Mouse (Mus musculus): ENCODE measurements at regions not wholly inside any gene's neighbourhood (a gene's known extent, or its start where the extent isn't known, plus 50 kb on each side); places are given as distances from the start of the nearest gene placed in this dataset.

DNA sequence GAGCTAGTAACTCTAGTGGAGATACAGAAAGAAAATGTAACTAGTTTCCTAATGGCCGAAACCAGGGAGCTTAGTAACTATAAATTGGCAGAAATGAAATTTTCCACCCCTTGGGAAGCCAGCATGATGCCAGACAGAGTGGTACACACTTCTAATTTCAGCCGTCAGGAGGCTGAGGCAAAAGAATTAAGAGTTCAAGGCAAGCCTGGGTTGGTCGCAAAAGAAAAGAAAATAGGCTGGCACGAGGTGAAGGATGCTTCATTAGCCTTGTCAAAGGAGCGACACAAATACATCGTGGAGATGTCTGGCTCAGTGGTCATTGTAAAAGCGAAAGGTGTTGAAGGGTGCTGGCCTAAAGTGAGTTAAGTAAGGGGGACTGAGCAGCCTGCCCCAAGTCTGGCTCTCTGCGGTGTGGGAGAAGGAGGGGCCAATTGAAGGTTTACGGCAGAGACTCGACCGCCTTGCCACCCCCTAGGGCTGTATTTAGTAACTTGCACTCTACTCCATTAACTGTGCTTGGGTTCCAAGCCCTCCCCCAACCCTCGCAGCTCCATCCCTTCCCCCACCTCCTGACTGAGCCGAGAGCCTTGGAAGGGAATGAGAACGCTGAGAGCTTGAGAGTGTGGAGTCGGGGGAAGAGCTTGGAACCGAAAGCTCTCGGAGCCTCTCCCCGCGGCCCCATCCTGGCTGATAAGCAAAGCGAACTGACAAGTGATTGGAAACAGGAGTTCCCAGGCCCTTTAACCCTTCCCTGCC is 92.4 kb upstream of the Pkdcc start:
- 7% methylated on average over 20 of the region's 20 CpGs for WGBS
- peaks cover 16% of the 10 kb centered on the region for H3K4me1 ChIP-seq (ENCODE audit: control insufficient read depth, insufficient read depth, low read length)
- no peak overlapping the region for H3K4me3 ChIP-seq (ENCODE audit: low read depth, low read length)
- no peaks in the 10 kb centered on the region for H3K9me3 ChIP-seq (replicated peaks; ENCODE audit: control insufficient read depth, low read length, poor library complexity, severe bottlenecking)
- peak overlapping the region; percentile 49 for H3K4me2 ChIP-seq (ENCODE audit: low read length)
- H3K9ac ChIP-seq (ENCODE audit: low read depth, low read length): no peak overlapping the region
- H3K36me3 ChIP-seq (ENCODE audit: control insufficient read depth, insufficient read depth, low read length): no peaks in the 10 kb centered on the region
- peak; percentile 66 for ATAC-seq
- H3K27me3 ChIP-seq (ENCODE audit: control insufficient read depth, insufficient read depth, low read depth, low read length): no peaks in the 10 kb centered on the region; the same call in 1 of the 2 replicates
- no peak overlapping the region for H3K27ac ChIP-seq (ENCODE audit: low read length)

- H3K27ac ChIP-seq (ENCODE audit: low read length): no peak overlapping the region
- ATAC-seq: no peak
- H3K9me3 ChIP-seq (replicated peaks; ENCODE audit: control insufficient read depth, low read length, poor library complexity, severe bottlenecking): no peaks in the 10 kb centered on the region
- H3K27me3 ChIP-seq (ENCODE audit: control insufficient read depth, insufficient read depth, low read depth, low read length): no peaks in the 10 kb centered on the region; the same call in 1 of the 2 replicates
- no peak overlapping the region for H3K4me3 ChIP-seq (ENCODE audit: low read depth, low read length)
- H3K4me1 ChIP-seq (ENCODE audit: control insufficient read depth, insufficient read depth, low read length): peaks cover 30% of the 10 kb centered on the region
- H3K9ac ChIP-seq (ENCODE audit: low read depth, low read length): no peak overlapping the region
- no peaks in the 10 kb centered on the region for H3K36me3 ChIP-seq (ENCODE audit: control insufficient read depth, insufficient read depth, low read length)
- H3K4me2 ChIP-seq (ENCODE audit: low read length): no peak overlapping the region
Observed at GRCm38 (mm10) chr17:83125057-83125456, 90.0 kb upstream of the Pkdcc start.

GRCm38 (mm10) chr17:83127842-83128241 is 87.2 kb upstream of the Pkdcc start:
- ATAC-seq: peak; percentile 44
- H3K27me3 ChIP-seq (ENCODE audit: control insufficient read depth, insufficient read depth, low read depth, low read length): no peaks in the 10 kb centered on the region; the same call in 1 of the 2 replicates
- 26% methylated on average over 6 of the region's 6 CpGs for WGBS
- H3K4me2 ChIP-seq (ENCODE audit: low read length): no peak overlapping the region
- no peak overlapping the region for H3K27ac ChIP-seq (ENCODE audit: low read length)
- H3K9me3 ChIP-seq (replicated peaks; ENCODE audit: control insufficient read depth, low read length, poor library complexity, severe bottlenecking): no peaks in the 10 kb centered on the region
- no peaks in the 10 kb centered on the region for H3K36me3 ChIP-seq (ENCODE audit: control insufficient read depth, insufficient read depth, low read length)
- H3K4me1 ChIP-seq (ENCODE audit: control insufficient read depth, insufficient read depth, low read length): peaks cover 20% of the 10 kb centered on the region
- H3K9ac ChIP-seq (ENCODE audit: low read depth, low read length): no peak overlapping the region
- H3K4me3 ChIP-seq (ENCODE audit: low read depth, low read length): no peak overlapping the region

- no peak overlapping the region for H3K9ac ChIP-seq (ENCODE audit: low read depth, low read length)
- no peaks in the 10 kb centered on the region for H3K36me3 ChIP-seq (ENCODE audit: control insufficient read depth, insufficient read depth, low read length)
- H3K9me3 ChIP-seq (replicated peaks; ENCODE audit: control insufficient read depth, low read length, poor library complexity, severe bottlenecking): no peaks in the 10 kb centered on the region
- WGBS: 35% methylated on average over 14 of the region's 14 CpGs
- ATAC-seq: peak; percentile 86
- no peaks in the 10 kb centered on the region; the same call in 1 of the 2 replicates for H3K27me3 ChIP-seq (ENCODE audit: control insufficient read depth, insufficient read depth, low read depth, low read length)
- peak overlapping the region; percentile 53 for H3K27ac ChIP-seq (ENCODE audit: low read length)
- no peak overlapping the region for H3K4me3 ChIP-seq (ENCODE audit: low read depth, low read length)
- peaks cover 16% of the 10 kb centered on the region for H3K4me1 ChIP-seq (ENCODE audit: control insufficient read depth, insufficient read depth, low read length)
- H3K4me2 ChIP-seq (ENCODE audit: low read length): peak overlapping the region; percentile 17
Observed at GRCm38 (mm10) chr17:83128843-83129544, 86.1 kb upstream of the Pkdcc start.

DNA sequence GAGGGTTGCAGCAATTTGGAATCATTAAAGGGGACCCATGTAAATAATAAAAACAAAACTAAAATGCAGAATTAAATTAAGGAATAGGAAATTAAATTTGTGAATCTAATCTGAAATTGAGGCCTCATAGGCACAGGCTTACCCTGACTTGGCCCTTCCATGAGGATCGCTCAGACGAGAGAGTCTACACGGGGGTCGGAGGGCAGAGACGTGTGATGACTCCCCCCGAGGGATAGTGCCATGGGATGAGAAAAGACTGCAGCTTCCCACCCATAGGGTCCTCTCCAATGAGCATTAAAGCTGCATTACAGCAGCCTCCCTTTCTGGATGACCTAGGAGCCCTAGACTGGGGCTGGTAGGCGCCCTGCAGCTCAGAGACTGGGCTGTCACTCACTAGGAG is 85.4 kb upstream of the Pkdcc start:
- Histone ChIP-seq H3K4me1 (ENCODE audit: control insufficient read depth, insufficient read depth, low read length) (peaks cover 16% of the 10 kb centered on the region), H3K27ac (ENCODE audit: low read length) (peak overlapping the region; percentile 34), H3K36me3 (ENCODE audit: control insufficient read depth, insufficient read depth, low read length) (no peaks in the 10 kb centered on the region), H3K9me3 (replicated peaks; ENCODE audit: control insufficient read depth, low read length, poor library complexity, severe bottlenecking) (no peaks in the 10 kb centered on the region), H3K4me3 (ENCODE audit: low read depth, low read length) (no peak overlapping the region), H3K4me2 (ENCODE audit: low read length) (peak overlapping the region; percentile 17), H3K9ac (ENCODE audit: low read depth, low read length) (no peak overlapping the region), H3K27me3 (ENCODE audit: control insufficient read depth, insufficient read depth, low read depth, low read length) (no peaks in the 10 kb centered on the region; the same call in 1 of the 2 replicates)
- no peak for ATAC-seq
- 56% methylated on average over 7 of the region's 7 CpGs for WGBS

GRCm38 (mm10) chr17:83133201-83133600 is 81.9 kb upstream of the Pkdcc start:
- H3K9me3 ChIP-seq (replicated peaks; ENCODE audit: control insufficient read depth, low read length, poor library complexity, severe bottlenecking): no peaks in the 10 kb centered on the region
- H3K27ac ChIP-seq (ENCODE audit: low read length): no peak overlapping the region
- H3K27me3 ChIP-seq (ENCODE audit: control insufficient read depth, insufficient read depth, low read depth, low read length): no peaks in the 10 kb centered on the region
- H3K36me3 ChIP-seq (ENCODE audit: control insufficient read depth, insufficient read depth, low read length): no peaks in the 10 kb centered on the region
- 51% methylated on average over 9 of the region's 9 CpGs for WGBS
- no peak overlapping the region for H3K4me3 ChIP-seq (ENCODE audit: low read depth, low read length)
- peaks cover 22% of the 10 kb centered on the region for H3K4me1 ChIP-seq (ENCODE audit: control insufficient read depth, insufficient read depth, low read length)
- H3K9ac ChIP-seq (ENCODE audit: low read depth, low read length): no peak overlapping the region
- ATAC-seq: no peak
- no peak overlapping the region for H3K4me2 ChIP-seq (ENCODE audit: low read length)

DNA sequence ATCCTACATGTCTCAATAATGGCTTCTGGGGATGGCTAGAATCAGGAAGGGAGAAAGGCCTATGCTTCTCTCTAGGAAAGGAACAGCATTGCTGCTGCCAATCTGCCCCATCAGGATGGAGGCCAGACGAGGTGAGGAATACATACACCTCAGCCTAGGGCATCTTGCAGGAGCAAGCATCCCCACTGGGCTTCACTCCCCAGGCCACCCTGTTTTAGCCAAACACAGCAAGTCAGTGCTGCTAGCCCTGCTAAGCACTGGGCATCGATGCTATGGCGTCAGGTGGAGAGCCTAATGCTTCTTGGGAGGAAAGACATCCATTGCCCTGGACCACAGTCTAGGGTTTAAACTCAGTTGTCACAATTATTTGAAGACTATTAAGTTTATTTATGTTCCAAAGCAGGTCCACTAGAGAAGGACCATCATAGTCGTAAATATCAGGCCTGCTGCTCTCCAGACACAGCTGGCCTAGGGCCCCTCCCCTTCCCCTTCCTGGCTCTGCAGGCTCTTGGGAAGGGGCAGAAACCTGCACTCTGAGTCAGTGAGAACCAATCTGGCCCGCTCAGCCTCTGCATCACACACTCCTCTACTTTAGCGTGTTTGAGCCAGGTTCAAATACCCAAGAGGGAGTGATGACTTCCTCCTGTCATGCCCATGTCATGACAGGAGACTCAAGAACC is 79.5 kb upstream of the Pkdcc start:
- H3K27me3 ChIP-seq (ENCODE audit: control insufficient read depth, insufficient read depth, low read depth, low read length): no peaks in the 10 kb centered on the region
- no peaks in the 10 kb centered on the region for H3K36me3 ChIP-seq (ENCODE audit: control insufficient read depth, insufficient read depth, low read length)
- peaks cover 18% of the 10 kb centered on the region for H3K4me1 ChIP-seq (ENCODE audit: control insufficient read depth, insufficient read depth, low read length)
- H3K4me2 ChIP-seq (ENCODE audit: low read length): no peak overlapping the region
- H3K4me3 ChIP-seq (ENCODE audit: low read depth, low read length): no peak overlapping the region
- WGBS: 65% methylated on average over 6 of the region's 6 CpGs
- no peak overlapping the region for H3K9ac ChIP-seq (ENCODE audit: low read depth, low read length)
- H3K27ac ChIP-seq (ENCODE audit: low read length): no peak overlapping the region
- no peak for ATAC-seq
- H3K9me3 ChIP-seq (replicated peaks; ENCODE audit: control insufficient read depth, low read length, poor library complexity, severe bottlenecking): no peaks in the 10 kb centered on the region

DNA sequence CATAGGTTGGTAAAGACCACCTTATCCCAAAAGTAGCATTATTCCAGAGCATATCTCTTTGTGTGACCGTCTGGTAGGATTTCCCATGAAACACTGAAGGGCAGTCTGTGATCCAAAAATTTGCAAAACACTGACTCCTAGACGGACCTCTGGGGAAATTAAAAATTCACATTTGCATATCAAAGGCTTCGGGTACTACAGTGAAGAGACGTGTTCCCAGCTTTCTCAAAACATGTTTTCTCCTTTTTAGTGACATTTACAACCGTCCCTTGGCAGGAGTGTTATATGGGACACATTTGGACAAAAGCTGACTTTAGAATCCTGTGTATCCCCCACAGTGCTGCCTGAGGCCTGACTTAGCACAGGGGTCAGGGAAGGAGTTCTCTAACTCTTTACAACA is 78.8 kb upstream of the Pkdcc start:
- H3K36me3 ChIP-seq (ENCODE audit: control insufficient read depth, insufficient read depth, low read length): no peaks in the 10 kb centered on the region
- no peak for ATAC-seq
- H3K9me3 ChIP-seq (replicated peaks; ENCODE audit: control insufficient read depth, low read length, poor library complexity, severe bottlenecking): no peaks in the 10 kb centered on the region
- H3K4me2 ChIP-seq (ENCODE audit: low read length): no peak overlapping the region
- no peak overlapping the region for H3K4me3 ChIP-seq (ENCODE audit: low read depth, low read length)
- no peak overlapping the region for H3K9ac ChIP-seq (ENCODE audit: low read depth, low read length)
- WGBS: 22% methylated on average over 5 of the region's 5 CpGs
- H3K27ac ChIP-seq (ENCODE audit: low read length): no peak overlapping the region
- peaks cover 18% of the 10 kb centered on the region for H3K4me1 ChIP-seq (ENCODE audit: control insufficient read depth, insufficient read depth, low read length)
- no peaks in the 10 kb centered on the region for H3K27me3 ChIP-seq (ENCODE audit: control insufficient read depth, insufficient read depth, low read depth, low read length)

DNA sequence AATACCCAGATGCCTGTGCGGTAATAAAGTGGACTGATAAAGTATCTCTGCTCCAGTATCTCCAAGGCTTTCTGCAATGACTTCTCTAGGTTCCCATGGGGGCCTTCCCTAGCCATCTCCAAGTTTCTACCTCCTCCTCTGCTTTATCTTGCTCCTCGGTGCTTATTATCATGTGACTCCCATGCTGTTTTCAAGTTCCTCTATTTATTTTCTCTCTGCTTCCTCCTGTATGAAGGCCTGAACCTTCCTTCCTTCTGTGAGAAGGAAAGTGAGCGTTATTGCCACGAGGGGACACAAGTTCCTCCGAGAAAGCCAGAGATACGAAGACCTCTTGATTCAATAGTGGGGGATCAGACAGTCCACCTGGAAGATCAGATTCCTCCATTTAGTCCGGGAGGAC is 77.4 kb upstream of the Pkdcc start:
- no peak overlapping the region for H3K4me3 ChIP-seq (ENCODE audit: low read depth, low read length)
- no peak for ATAC-seq
- H3K4me1 ChIP-seq (ENCODE audit: control insufficient read depth, insufficient read depth, low read length): peaks cover 18% of the 10 kb centered on the region
- WGBS: 84% methylated on average over 7 of the region's 7 CpGs
- no peak overlapping the region for H3K27ac ChIP-seq (ENCODE audit: low read length)
- H3K9me3 ChIP-seq (replicated peaks; ENCODE audit: control insufficient read depth, low read length, poor library complexity, severe bottlenecking): no peaks in the 10 kb centered on the region
- no peaks in the 10 kb centered on the region for H3K27me3 ChIP-seq (ENCODE audit: control insufficient read depth, insufficient read depth, low read depth, low read length)
- H3K36me3 ChIP-seq (ENCODE audit: control insufficient read depth, insufficient read depth, low read length): no peaks in the 10 kb centered on the region
- no peak overlapping the region for H3K4me2 ChIP-seq (ENCODE audit: low read length)
- H3K9ac ChIP-seq (ENCODE audit: low read depth, low read length): no peak overlapping the region
